Mouse (Mus musculus): ENCODE measurements at regions not wholly inside any gene's neighbourhood (a gene's known extent, or its start where the extent isn't known, plus 50 kb on each side); places are given as distances from the start of the nearest gene placed in this dataset.
"Not testable (repeated sequence)": the region's sequence is repeated elsewhere in the genome, so short reads cannot be mapped to it uniquely, and the experiment has no call there.

DNA sequence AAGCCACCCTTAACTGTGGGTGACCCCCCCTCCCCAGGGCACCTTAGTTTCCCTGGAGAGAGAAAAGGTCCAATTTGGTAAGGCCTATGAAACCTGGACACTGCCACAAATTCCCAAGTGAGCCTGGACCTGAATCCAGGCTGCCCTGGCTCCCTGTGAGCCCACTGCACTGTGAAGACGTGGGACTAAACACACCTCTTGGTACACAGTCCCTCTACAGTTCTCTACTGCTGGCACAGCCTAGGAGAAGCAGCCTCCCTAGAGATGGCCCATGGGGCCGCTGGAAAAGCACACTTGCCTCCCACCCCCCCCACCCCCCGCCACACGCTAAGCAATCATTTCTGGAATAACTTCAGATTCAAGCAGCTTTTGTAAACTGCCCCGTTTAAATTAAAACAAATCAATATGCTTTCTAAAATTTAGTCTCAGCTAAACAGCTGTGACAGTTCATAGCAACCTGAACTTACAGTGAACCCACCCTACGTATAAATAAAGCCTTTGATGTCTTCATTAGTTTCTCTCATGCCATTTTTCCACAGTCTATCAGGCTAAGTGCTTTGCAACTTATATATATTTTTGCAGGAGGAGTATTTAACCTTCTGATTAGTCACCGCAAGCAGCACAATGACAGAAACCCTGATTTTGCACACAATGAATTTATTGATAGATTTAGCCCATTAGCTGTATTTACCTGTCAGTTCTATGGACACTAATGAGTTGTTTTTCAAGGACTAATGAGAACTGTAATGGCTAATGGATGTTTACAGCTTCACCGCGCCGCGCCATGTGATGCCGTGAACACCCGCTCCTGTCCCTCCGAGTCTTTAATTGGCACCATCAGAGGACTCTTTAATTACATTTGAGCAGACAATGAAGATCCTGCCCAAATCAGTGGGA is 215.3 kb downstream of the 3100002H09Rik start:
- DNase-seq: no peak

DNA sequence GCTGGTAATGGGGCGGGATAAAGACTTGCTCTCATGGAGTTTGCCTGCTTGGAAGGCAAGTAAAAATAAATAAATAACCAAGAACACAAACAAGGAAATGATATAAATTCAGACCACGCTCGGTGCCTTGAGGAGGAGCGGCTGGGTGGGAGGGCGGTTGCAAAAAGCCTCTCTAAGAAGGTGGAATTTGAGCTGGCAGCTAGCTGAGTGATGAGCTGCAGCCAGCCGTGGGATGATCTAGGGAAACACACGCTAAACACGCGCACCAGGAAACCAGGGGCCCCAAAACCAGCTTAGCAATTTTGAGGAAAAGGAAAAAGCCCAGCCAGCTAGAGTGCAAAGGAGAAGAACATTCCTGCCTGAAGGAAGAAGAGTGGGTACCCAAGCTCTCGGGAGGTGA is 217.0 kb downstream of the 3100002H09Rik start:
- DNase-seq: no peak

DNA sequence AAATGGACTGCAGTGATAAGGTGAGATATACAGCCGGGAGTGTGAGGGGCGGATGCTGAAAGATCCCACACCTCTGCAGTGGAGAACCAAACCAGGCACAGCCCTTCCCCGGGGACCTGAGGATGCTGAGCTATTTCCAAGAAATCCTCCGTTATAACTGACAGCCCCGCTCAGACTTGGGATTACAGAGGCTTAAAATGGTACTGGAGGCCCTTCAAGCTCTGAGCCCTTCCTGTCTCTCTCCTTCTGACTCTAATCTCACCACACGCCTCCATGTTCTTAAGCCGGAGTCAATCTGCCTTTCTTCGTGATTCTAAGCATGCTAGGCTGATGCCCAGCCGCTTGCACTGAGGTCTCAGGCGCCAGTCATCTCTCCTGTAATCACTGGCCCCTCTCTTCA is 221.5 kb downstream of the 3100002H09Rik start:
- DNase-seq: no peak

DNA sequence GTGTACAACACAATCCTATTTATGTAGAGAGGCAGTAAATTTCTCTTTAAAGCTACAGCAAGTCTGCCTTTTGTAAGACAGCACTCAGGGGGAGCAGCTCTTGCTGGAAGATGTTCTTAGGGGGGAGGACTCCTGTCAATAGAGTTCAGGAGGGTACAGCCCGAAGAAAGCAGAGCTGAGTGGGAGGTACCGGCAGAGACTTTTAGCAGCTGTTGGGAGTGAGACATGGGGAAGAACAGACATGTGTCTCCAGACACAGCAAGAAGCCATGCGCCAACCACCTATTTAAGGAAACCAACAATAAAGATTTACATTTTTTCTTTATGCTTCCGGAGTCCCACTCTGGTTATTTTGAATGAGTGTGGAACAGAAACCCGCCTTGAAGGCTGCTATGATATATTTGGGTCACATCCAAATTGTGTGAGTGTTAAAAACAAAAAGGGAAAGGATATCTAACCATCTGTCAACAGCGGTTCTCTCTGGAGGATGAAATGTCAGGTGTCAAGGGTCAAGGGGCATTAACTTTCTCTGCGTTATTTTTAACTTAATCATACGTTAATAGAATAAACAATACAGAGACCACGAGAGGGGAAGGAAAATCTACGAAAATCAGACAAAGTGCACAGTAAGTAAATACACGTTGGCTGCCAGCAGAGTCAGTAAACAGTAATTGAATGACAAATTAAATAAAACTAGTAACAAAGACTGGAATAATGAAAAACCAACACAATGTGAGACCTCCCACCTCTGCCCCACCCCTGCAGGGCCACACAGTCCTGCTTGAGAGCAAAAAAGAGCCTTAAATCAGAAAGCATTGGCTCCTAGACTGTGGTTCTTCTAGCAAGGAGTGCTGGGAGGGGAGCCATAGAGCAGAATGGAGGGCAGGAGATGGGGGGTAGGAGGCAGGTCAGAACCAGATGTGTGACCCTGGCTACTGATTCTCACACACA is 225.2 kb downstream of the 3100002H09Rik start:
- DNase-seq: no peak

DNA sequence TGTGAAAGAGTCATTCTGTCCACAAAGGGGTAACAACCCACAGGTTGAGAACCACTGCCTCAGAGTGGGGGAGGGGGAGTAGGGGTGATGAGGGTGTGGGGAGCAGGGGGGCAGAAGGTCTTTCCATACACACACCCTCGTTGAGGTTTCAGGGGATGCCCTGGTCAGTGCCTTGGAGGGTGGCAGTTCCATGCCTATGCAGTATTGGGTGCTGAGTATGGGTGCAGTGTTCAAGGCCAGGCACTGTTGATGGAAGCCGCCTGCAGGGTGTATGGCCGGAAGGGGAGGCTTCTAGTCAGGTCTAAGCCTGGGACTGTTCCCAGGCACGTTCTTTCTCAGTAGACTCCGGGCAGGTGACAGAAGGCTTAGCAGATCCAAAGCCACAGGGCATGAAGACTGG is 234.1 kb downstream of the 3100002H09Rik start:
- no peak for DNase-seq

DNA sequence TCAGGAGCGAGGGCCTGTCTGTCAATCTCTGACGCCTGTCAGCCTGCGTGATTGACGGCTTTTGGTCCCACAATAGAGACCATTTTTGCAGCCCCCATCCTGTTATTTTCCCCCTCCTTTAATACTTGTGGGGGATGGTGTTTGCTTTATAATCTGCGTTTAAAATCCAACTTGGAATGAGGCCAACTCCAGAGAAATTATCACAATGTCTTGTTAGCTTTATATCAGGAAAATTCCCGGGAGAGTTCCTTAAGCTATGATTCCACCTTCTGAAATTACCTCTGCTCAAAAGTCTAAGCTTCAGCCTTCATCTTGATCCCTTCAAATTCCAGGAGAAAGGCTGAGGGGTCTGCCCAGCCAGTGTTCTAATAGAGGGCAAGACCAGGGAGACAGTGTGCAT is 235.0 kb downstream of the 3100002H09Rik start:
- no peak for DNase-seq

DNA sequence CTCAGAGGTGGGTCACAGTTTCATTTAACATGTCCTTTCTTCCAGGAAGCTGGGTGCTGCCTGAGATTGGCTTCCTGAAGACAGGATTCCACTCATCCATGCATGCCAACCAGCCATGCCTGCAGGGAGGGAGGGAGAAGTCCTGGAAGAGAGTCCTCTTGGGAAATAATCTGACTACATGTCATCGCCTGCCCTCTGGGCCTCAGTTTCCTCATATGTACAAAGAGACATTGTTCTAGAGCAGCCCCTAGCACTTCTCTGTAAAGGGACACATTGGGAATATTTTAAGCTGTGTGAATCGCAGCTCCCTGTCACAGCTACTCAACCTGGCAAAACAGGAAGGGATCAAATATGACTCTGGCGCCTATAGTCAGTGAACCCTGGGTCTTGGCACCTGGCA is 241.8 kb downstream of the 3100002H09Rik start:
- no peak for DNase-seq

DNA sequence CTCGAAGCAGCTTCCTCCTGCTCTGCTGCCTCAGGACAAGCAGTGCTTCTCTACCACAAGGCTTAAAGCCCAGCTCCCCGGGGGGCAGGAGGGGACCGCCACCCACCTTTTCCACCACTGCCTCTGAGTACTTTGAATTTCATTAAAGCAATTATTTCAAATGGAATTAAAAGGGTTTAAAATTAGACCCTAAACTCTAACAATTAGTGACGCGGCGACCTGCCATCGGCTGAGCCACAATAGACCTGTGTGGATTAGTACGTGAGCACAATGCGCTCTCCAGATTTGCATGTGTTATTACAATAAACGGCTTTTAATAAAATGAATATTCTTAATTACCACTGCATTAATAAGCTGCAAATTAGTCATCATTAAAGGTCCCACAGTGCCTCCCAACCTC is 242.5 kb downstream of the 3100002H09Rik start:
- DNase-seq: no peak

DNA sequence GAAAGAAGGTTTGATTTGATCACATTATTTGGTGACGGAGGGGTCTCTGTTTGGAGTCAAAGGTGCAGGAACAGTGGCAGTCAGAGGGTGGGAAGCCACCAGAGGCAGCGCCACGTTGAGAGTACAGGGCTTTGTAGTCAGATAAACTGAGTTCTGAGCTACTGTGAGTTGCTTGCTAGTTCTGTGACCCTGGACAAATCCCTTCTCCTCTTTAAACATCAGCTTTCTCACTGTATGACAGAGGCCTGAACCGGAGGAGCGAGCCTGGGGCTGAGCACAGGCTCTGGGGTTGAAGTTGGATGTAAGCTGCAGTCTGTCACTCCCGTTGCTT is 250.1 kb downstream of the 3100002H09Rik start:
- no peak for DNase-seq

DNA sequence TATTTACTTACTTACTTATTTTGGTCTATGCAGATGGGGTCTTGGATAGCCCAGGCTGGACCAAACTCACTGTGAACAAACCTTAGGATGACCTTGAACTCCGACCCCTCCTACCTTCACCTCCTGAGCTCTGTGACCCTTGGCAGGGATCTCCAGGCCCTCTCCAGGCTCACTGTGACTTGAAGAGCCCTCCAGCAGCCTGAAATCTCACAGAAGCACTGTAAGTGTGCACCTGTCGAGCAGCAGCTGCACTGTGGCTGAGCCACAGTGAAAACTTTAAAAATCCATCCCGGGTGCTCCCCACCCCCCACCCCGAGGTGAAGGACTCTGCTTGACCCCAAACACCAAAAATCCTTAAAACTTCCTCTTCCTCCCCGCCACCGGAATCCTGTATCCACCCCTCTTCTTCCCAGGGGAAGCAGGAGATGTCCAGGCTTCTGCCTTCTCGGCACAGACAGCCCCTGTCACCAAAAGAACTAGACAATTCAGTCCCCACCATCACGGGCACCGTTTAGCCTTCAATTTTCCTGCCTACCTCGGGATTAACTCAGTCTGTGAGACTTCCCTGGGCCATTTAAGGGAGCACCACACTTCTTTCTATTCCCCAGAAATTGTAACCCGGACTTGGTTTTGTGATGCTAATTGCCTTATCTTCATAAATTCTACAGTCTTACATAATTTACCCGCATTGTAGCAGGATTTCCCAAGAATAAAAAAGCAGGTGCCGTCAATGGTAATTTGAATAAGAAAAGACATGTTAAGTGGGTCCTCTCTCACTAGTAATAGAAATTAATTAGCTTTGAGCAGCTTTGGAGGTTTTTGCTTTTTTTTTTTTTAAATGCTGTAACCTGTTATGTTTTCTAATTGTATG is 250.7 kb downstream of the 3100002H09Rik start:
- no peak for DNase-seq

DNA sequence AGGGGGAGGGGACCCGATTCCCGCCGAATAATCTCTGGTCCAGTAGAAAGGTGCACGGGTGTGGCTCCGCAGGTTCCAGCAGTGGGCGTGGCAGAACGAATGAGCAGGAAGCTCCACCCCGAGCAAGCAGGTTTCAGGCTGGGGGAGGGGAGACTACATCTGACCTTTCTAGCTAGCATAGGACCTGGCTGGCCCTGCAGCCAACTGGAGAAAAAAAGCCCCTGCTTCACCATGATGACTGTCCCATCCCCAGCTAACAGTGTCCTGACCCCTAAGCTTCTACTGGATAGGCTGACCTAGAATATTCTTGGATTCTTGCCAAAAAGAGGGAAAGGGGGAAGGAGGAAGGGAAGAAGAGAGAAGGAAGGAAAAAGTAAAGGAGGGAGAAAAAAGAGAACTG is 252.1 kb downstream of the 3100002H09Rik start:
- not testable (repeated sequence) for DNase-seq

DNA sequence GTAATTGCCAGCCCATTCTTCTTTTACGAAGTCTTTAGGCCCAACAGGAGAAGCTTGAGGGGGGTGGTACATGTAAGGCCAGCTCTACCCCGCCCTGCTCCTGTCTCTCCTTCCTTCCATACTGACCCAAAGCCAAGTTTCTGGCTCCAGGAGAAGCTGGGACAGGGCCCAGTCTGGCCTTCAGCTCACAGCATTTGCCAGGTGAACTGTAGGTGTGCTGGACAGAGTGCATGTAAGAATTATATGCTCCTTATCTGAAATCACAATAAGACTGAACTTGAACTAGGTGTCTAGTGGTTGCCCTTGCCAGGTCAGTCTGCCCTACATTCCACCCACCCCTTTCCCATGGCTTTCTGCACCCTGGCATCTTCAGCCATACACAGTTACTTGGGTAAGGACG is 260.2 kb downstream of the 3100002H09Rik start:
- DNase-seq: no peak

DNA sequence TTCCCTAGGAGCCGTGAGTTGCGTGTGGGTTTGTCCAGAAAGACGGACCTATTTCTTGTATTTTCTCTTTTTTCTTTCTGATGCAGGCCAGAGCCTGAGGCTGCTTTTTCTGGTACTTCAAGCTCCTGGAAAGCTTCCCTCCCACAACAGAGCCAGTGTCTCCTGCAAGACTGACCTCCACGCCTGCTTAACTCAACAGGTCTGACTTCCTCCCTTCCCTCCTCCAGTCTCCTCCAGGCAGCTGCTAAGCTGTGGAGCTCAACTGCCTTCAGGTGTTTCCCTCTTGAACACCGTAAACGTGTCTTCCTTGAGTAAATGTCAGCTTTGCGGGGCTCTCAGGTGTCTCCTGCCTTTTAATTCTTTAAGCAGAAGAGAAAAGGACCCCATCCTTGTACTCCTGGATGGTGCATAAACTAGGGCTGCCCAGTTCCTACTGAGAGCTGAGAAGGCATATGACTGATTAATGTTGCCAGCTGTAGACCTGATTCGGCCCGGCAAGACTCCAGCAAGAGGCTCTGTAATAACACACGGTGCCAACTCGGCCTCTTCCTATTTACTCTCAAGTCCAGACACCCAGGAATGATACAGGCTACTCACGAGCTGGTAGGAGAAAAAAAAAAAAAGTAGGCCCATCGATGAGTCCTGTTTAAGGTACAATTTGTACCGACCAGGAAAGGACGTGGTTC is 260.9 kb downstream of the 3100002H09Rik start:
- DNase-seq: no peak

DNA sequence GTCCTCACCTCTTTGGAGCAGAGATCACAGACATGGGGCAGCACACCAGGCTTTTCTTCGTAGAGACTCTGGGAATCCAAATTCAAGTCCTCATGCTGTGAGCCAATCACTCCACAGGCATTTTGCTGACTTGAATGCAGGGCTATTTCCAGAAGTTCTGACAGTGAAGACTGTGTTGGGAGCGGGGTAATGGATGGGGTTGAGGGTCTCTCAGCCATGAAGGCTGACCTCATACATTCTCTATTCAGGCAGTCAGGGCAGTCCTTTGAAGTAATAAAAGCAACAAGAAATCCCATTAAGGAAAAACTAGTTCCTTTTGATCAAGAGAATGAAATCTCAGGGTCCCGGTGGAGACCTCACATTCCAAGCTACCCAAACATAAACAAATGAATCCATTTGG is 261.5 kb downstream of the 3100002H09Rik start:
- DNase-seq: no peak

DNA sequence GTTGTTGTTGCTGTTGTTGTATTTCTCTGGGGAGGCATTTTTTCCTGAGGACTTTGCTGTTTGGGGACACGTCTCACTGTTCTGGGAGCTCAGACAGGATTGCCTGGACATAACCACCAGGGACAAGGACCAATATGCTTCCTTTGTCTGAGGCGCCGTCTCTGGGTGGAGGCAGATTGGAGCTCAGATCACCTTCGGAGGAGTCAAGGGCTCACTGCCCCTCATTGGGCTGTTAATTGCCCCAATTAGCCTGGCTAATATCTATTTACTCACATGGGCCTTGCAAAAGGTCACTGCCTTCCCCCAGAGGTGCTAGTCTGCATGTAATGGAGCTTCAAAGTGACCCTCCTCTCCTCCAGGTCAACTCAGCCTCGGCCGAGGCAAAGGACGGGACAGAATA is 270.5 kb downstream of the 3100002H09Rik start:
- no peak for DNase-seq

DNA sequence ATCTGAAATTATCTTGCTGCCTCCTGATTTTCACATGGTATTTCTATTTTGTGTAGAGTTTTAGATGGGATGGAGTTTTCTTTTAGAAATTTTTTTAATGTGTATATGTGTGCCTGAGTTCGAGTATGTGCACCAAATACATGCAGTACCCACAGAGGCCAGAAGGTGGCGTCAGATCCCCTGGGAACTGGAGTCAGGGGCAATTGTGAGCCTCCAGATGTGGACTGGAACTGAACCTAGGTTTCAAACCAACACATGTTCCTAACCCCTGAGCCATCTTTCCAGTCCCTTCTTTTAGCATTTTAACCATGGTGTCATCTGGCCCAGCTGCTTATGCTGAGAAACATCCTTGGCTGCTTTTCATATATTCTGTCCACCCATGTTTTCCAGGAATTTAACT is 274.9 kb downstream of the 3100002H09Rik start:
- no peak for DNase-seq

DNA sequence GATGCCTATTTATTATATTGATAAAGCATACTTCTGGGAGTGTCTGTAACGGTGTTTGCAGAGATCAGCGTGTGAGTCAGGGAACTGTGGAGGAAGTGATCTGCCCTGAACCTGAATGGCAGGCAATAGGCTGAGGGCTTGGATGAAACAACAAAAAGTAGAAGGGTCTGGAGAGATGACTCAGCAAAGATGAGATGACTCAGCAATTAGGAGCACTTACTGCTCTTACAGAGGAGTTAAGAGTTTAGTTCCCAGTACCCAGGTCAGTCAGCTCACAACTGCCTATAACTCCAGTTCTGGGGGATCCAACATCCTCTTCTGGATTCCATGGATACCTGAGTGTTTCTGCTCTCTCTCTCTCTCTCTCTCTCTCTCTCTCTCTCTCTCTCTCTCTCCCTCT is 277.6 kb downstream of the 3100002H09Rik start:
- no peak for DNase-seq

DNA sequence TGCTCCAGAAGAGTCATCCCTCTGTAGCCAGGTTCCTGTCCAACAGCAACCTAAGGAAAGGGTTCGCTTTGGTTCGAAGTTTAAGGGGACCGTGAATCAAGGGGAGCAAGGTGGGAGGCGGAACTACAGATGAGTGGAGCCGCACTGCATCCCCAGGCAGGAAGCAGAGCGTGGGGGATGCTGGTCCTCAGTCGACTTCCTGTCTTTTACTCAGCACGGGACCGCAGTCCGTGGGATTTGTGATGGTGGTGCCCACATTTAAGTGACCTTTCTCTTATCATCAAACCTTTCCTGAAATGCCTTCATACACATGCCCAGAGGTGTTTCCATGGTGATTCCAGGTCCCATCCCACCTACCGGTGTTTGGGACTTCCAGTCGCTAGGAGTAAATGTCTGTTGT is 278.2 kb downstream of the 3100002H09Rik start:
- no peak for DNase-seq

DNA sequence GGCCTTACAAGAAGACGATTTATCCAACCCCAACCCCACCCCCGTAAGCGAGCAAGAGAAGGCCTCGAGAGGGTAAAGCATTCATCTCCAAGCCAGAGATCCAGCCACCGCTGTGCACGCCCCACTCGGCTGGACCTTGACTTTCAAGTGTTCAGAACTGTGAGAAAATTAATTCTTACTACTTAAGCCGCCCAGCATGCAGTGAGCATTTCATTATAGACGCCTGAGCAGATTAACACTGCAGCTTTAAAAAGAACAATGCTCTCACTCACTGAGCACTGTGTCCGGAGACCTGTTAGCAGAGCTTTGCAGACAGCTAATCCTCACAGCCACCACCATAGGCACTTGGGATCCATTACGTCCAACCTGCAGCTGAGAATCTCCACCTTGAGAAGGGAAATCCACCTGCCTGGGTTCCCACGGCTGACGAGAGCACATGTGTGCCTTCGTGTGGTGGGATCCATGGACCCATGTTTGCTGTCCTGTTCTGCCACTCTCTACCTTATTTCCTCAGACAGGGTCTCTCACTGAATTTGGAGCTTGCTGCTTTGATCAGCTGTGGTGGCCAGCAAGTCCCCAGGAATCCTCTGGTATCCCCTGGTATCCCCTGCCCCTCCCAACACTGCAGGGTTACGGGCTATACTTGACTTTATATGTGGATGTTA is 281.4 kb downstream of the 3100002H09Rik start:
- DNase-seq: no peak

DNA sequence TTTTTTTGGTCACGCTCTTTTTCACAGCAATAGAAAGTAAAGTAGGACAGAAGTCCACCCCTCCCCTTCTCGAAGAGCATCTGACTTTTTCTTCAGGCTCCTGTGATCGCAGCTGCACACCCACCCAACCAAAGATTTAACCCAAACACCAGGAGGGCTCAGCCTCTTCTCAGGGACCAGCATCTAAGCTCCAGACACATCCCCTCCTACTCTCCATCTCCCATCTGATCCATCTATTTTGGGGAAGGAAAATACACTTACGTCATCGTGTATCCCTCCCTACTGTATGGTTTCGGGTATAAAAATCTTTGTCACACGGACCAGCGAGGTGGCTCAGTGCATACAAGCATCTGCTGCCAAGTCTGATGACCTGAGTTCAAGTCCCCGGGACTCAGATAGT is 284.3 kb downstream of the 3100002H09Rik start:
- no peak for DNase-seq

DNA sequence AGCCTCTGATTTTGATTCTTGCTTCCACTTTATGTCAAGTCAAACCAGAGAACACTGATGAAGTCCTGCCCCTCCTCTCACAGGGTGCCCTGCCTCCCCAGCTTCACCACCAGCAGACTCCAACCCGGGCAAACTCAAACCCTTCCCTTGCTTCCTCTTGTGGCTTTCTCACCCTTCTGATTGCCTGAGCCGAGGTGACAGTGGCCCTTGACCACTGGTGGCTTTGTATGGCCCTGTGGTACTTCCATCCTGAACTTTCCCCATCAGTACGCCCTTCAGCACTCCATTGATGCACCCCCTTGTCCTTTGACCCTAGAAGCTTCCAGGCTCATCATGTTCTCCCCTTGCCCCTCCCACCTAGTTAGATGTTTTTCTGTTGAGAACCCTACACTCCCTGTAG is 287.0 kb downstream of the 3100002H09Rik start:
- DNase-seq: no peak

DNA sequence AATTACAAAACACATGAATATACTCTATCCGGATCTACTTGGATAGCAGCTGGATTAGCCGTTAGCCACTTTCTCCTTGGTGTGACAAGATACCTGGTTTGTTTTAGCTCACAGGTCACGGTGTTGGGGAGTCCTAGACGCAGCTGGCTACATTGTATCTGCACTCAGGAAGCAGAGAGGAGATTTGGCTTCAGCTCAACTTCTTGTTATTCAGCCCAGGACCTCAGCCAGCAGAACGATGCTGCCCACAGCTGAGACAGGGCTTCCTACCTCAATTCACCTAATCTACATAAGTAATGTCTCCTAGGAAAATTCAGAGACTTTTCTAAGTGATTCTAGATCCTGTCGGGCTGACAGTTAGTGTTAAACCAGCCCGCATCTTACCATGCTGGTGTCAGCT is 289.4 kb downstream of the 3100002H09Rik start:
- DNase-seq: no peak
